Mouse (Mus musculus): ENCODE measurements around the gene Ndufa6.

- no peak for TF ChIP-seq POLR2A (IDR thresholded peaks at IDR 0.05; ENCODE audit: extremely low read depth, insufficient read depth, low read length)
- no peak for TF ChIP-seq CTCF (IDR thresholded peaks at IDR 0.05; ENCODE audit: extremely low read depth, insufficient read depth, low read length)
These were observed 18.3 kb upstream of the Ndufa6 start for GRCm38 (mm10) chr15:82372446-82372845.

Data from cortical plate, adult 2 months (tissue).